Mouse (Mus musculus) midbrain, embryonic 15.5 days (tissue): ENCODE measurements at regions not wholly inside any gene's neighbourhood (a gene's known extent, or its start where the extent isn't known, plus 50 kb on each side); places are given as distances from the start of the nearest gene placed in this dataset.
"Not testable (repeated sequence)": the region's sequence is repeated elsewhere in the genome, so short reads cannot be mapped to it uniquely, and the experiment has no call there.

ENCODE experiments used
- ATAC-seq: fragments of 200-750 bp; cut with Nextera tagmentation; replicated peaks from 2 replicates; pipeline ENCODE4 v1.8.0; 2017; ENCODE audit warnings: moderate TSS enrichment
- H3K27ac ChIP-seq: fragments of 300-500 bp; sonication (generic); 2 replicates; pipeline ENCODE4 v1.5.1; 2015; ENCODE audit warnings: mild to moderate bottlenecking, inconsistent platforms
- H3K27me3 ChIP-seq: fragments of 300-500 bp; sonication (generic); replicated peaks from 2 replicates; pipeline ENCODE4 v1.6.1; 2015; ENCODE audit warnings: inconsistent platforms
- H3K36me3 ChIP-seq: fragments of 300-500 bp; sonication (generic); replicated peaks from 2 replicates; pipeline ENCODE4 v1.6.1; 2015; ENCODE audit warnings: inconsistent platforms
- H3K4me1 ChIP-seq: fragments of 300-500 bp; sonication (generic); 2 replicates; pipeline ENCODE4 v1.6.1; 2015; ENCODE audit warnings: inconsistent platforms
- H3K4me2 ChIP-seq: fragments of 300-500 bp; sonication (generic); 2 replicates; pipeline ENCODE4 v1.6.1; 2015; ENCODE audit warnings: inconsistent platforms, mild to moderate bottlenecking, moderate library complexity
- H3K4me3 ChIP-seq: fragments of 300-500 bp; sonication (generic); 2 replicates; pipeline ENCODE4 v1.5.1; 2015; ENCODE audit warnings: mild to moderate bottlenecking, inconsistent platforms
- H3K9ac ChIP-seq: fragments of 300-500 bp; sonication (generic); 2 replicates; pipeline ENCODE4 v1.6.1; 2015; ENCODE audit warnings: mild to moderate bottlenecking, inconsistent platforms
- H3K9me3 ChIP-seq: fragments of 300-500 bp; sonication (generic); 2 replicates; pipeline ENCODE4 v1.6.1; 2016; ENCODE audit warnings: inconsistent platforms
- WGBS: fragments of 180-500 bp; shearing (Covaris S2); methylation state at CpG from one replicate; pipeline ENCODE4 v1.1.7; 2015; ENCODE audit warnings: mixed read lengths; 5-methylcytosine and 5-hydroxymethylcytosine counted together

- WGBS, result 83% methylated on average over 2 of the region's 2 CpGs
- no peak overlapping the region for H3K4me3 ChIP-seq
- no peaks in the 10 kb centered on the region for H3K36me3 ChIP-seq
- no peak overlapping the region for H3K4me2 ChIP-seq
- no peaks in the 10 kb centered on the region for H3K4me1 ChIP-seq
- no peaks in the 10 kb centered on the region for H3K9me3 ChIP-seq
- H3K27ac ChIP-seq, result no peak overlapping the region
- H3K27me3 ChIP-seq, result no peaks in the 10 kb centered on the region
- H3K9ac ChIP-seq, result no peak overlapping the region
- no peak for ATAC-seq
Observed at GRCm38 (mm10) chr3:112384641-112385040, 874.0 kb downstream of the Amy2a5 start.

GRCm38 (mm10) chr3:112345866-112346265 lies 912.8 kb downstream of the Amy2a5 start:
- H3K4me3 ChIP-seq, result no peak overlapping the region
- WGBS, result 84% methylated on average over 2 of the region's 2 CpGs
- H3K27me3 ChIP-seq, result no peaks in the 10 kb centered on the region
- H3K4me2 ChIP-seq, result no peak overlapping the region
- ATAC-seq, result no peak
- no peaks in the 10 kb centered on the region for H3K36me3 ChIP-seq
- H3K9ac ChIP-seq, result no peak overlapping the region
- H3K9me3 ChIP-seq, result no peaks in the 10 kb centered on the region
- H3K27ac ChIP-seq, result no peak overlapping the region
- no peaks in the 10 kb centered on the region for H3K4me1 ChIP-seq

DNA sequence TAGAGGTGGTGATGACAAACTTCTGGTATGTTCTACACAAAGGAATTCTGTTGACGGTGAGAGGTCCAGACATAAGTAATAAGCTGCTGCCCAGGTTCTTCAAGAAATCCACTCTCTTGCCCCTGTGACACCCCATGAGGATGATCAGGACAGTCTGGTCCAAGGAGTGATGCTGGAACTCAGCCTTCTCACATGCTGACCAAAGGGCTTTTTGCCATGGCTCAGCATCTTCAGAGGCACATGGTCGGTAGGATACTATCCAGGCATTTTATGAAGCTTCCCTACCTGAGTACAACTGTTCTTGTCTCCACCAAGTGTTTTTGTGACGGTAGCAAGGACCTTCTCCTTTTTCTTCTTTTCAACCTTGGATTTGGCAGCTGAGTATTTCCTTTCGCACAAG lies 927.5 kb downstream of the Amy2a5 start:
- H3K4me2 ChIP-seq, result no peak overlapping the region
- no peak overlapping the region for H3K27ac ChIP-seq
- 93% methylated on average over 4 of the region's 4 CpGs for WGBS
- H3K36me3 ChIP-seq, result no peaks in the 10 kb centered on the region
- no peak for ATAC-seq
- H3K4me3 ChIP-seq, result no peak overlapping the region
- no peak overlapping the region for H3K9ac ChIP-seq
- no peaks in the 10 kb centered on the region for H3K27me3 ChIP-seq
- no peaks in the 10 kb centered on the region for H3K4me1 ChIP-seq
- no peaks in the 10 kb centered on the region for H3K9me3 ChIP-seq

GRCm38 (mm10) chr3:112325348-112325747 lies 933.3 kb downstream of the Amy2a5 start:
- Histone ChIP-seq H3K27me3 (no peaks in the 10 kb centered on the region), H3K9ac (no peak overlapping the region), H3K27ac (no peak overlapping the region), H3K4me1 (no peaks in the 10 kb centered on the region), H3K9me3 (no peaks in the 10 kb centered on the region), H3K4me2 (no peak overlapping the region), H3K36me3 (no peaks in the 10 kb centered on the region), H3K4me3 (no peak overlapping the region)
- 0 out of 2 replicates have a peak, but pooled peaks have one; percentile 33 for ATAC-seq
- 57% methylated on average over 2 of the region's 2 CpGs for WGBS

GRCm38 (mm10) chr3:112321196-112321595 lies 937.4 kb downstream of the Amy2a5 start:
- WGBS, result 96% methylated on average over 11 of the region's 11 CpGs
- not testable (repeated sequence) for H3K27ac ChIP-seq, ATAC-seq, H3K4me3 ChIP-seq, H3K4me2 ChIP-seq, H3K9me3 ChIP-seq, H3K4me1 ChIP-seq, H3K27me3 ChIP-seq, H3K9ac ChIP-seq, H3K36me3 ChIP-seq

GRCm38 (mm10) chr3:112278785-112279430 lies 979.7 kb downstream of the Amy2a5 start:
- ATAC-seq, result no peak; the same call in 1 of the 2 replicates
- H3K4me2 ChIP-seq, result no peak overlapping the region
- no peaks in the 10 kb centered on the region for H3K4me1 ChIP-seq
- no peak overlapping the region for H3K4me3 ChIP-seq
- H3K27me3 ChIP-seq, result no peaks in the 10 kb centered on the region
- WGBS, result 55% methylated on average over 2 of the region's 2 CpGs
- no peaks in the 10 kb centered on the region for H3K9me3 ChIP-seq
- no peak overlapping the region for H3K27ac ChIP-seq
- no peak overlapping the region for H3K9ac ChIP-seq
- no peaks in the 10 kb centered on the region for H3K36me3 ChIP-seq

- H3K9ac ChIP-seq, result no peak overlapping the region
- H3K27ac ChIP-seq, result no peak overlapping the region
- H3K9me3 ChIP-seq, result no peaks in the 10 kb centered on the region
- no peaks in the 10 kb centered on the region for H3K27me3 ChIP-seq
- peaks cover 3% of the 10 kb centered on the region; the same call in 1 of the 2 replicates for H3K4me1 ChIP-seq
- ATAC-seq, result no peak; the same call in 1 of the 2 replicates
- no peak overlapping the region for H3K4me3 ChIP-seq
- H3K4me2 ChIP-seq, result no peak overlapping the region
- no peaks in the 10 kb centered on the region for H3K36me3 ChIP-seq
- WGBS, result 2% methylated on average over 1 of the region's 1 CpGs
Observed at GRCm38 (mm10) chr3:112261334-112262101, 997.1 kb downstream of the Amy2a5 start.

GRCm38 (mm10) chr3:112242986-112243385 lies 1015.7 kb downstream of the Amy2a5 start:
- not testable (repeated sequence) for H3K4me2 ChIP-seq, H3K4me1 ChIP-seq, H3K36me3 ChIP-seq, H3K4me3 ChIP-seq, H3K27me3 ChIP-seq, H3K9ac ChIP-seq, H3K27ac ChIP-seq, H3K9me3 ChIP-seq, ATAC-seq
- WGBS, result 74% methylated on average over 2 of the region's 2 CpGs

DNA sequence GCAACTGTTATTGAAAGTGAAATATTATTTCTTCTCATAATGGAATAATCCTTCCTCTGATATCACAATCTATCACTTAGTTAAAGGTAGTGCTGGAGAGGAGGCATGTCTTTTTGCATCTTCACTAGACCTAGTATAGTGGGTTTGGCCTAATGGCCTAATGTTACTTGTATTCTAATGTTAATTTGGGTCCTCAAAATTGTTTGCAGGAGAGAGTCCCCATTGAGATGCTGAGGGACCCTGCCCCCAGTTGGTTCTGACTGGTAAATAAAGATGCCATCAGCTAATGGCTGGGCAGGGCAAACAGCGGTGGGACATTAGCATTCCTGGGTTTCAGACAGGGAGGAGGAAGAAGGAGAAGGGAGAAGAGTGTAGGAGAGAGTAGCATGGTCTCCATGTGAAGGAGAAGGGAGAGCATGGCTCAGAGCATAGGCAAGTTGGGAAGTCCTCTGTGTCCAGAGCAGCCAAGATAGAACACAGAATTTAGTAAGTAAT lies 1019.0 kb downstream of the Amy2a5 start:
- no peak overlapping the region for H3K9ac ChIP-seq
- ATAC-seq, result no peak
- no peaks in the 10 kb centered on the region for H3K4me1 ChIP-seq
- no peak overlapping the region for H3K27ac ChIP-seq
- WGBS, result 9% methylated on average over 1 of the region's 1 CpGs
- H3K27me3 ChIP-seq, result no peaks in the 10 kb centered on the region
- H3K4me3 ChIP-seq, result no peak overlapping the region
- no peaks in the 10 kb centered on the region for H3K9me3 ChIP-seq
- H3K36me3 ChIP-seq, result no peaks in the 10 kb centered on the region
- no peak overlapping the region for H3K4me2 ChIP-seq
